Mouse (Mus musculus) cortical plate, adult 2 months (tissue): Measurements from ENCODE around the gene Nr2f1.

Experiments used
- CTCF ChIP-seq: fragments of 200-500 bp; IDR thresholded peaks from 2 replicates; pipeline ENCODE4 v1.5.1; 2011; ENCODE audit warnings: mild to moderate bottlenecking, control low read depth, low read length; ENCODE audit not compliant: insufficient read depth; ENCODE audit errors: extremely low read depth
- POLR2A ChIP-seq: fragments of 200-500 bp; IDR thresholded peaks from 2 replicates; pipeline ENCODE4 v1.6.1; 2011; ENCODE audit warnings: mild to moderate bottlenecking, low read length, control low read depth; ENCODE audit not compliant: insufficient read depth; ENCODE audit errors: extremely low read depth

GRCm38 (mm10) chr13:78180261-78180660 lies 19.3 kb downstream of the Nr2f1 start:
- TF ChIP-seq POLR2A (no peak), CTCF (no peak)
